Mouse (Mus musculus) MEL (cell line): Measurements from ENCODE around the gene Nfia. TPM values are rescaled to one million over a fixed set of nuclear protein-coding genes. Genes with fewer than 3 reads are reported as not detected.

Experiments used
- DNase-seq: peaks from one replicate; pipeline ENCODE4 v3.0.0; 2011; ENCODE audit warnings: low read depth, low spot score
- H3K27ac ChIP-seq: 2 replicates; pipeline ENCODE4 v1.5.1; 2012; ENCODE audit warnings: low read depth, mild to moderate bottlenecking, control low read depth, low read length, moderate library complexity; ENCODE audit not compliant: control insufficient read depth
- H3K27me3 ChIP-seq, 2 experiments: fragments of 150-350 bp in 1 of 2; sonication (generic) in 1 of 2; 2 replicates each; pipeline ENCODE4 v1.6.1; 2012; ENCODE audit warnings: low read length in 2 of 2, mild to moderate bottlenecking in 2 of 2, improper control_type of control experiment in 1 of 2, moderate library complexity in 1 of 2; ENCODE audit not compliant: insufficient read depth in 2 of 2, control insufficient read depth in 1 of 2
- H3K36me3 ChIP-seq, 2 experiments: 2 replicates each; pipeline ENCODE4 v1.6.1; 2012 to 2014; ENCODE audit warnings: low read length in 2 of 2, improper control_type of control experiment in 1 of 2, inconsistent platforms in 1 of 2, mild to moderate bottlenecking in 1 of 2; ENCODE audit not compliant: insufficient read depth in 2 of 2, control insufficient read depth in 1 of 2
- H3K4me1 ChIP-seq, 2 experiments: fragments of 150-350 bp in 1 of 2; sonication (generic) in 1 of 2; 2 replicates each; pipeline ENCODE4 v1.6.1; 2012; ENCODE audit warnings: low read length in 2 of 2, improper control_type of control experiment in 1 of 2, mild to moderate bottlenecking in 1 of 2; ENCODE audit not compliant: insufficient read depth in 2 of 2, control insufficient read depth in 1 of 2
- H3K4me3 ChIP-seq, 2 experiments: fragments of 150-350 bp in 1 of 2; sonication (generic) in 1 of 2; 2 replicates each; pipeline ENCODE4 v1.5.1; 2012; ENCODE audit warnings: low read depth in 2 of 2, low read length in 2 of 2, mild to moderate bottlenecking in 2 of 2, moderate library complexity in 2 of 2, control low read depth in 1 of 2, improper control_type of control experiment in 1 of 2; ENCODE audit not compliant: control insufficient read depth in 1 of 2, insufficient read depth in 1 of 2
- H3K79me2 ChIP-seq: 2 replicates; pipeline ENCODE4 v1.6.1; 2012; ENCODE audit warnings: mild to moderate bottlenecking, low read length, moderate library complexity; ENCODE audit not compliant: control insufficient read depth, poor library complexity, insufficient read depth
- H3K9ac ChIP-seq: 2 replicates; pipeline ENCODE4 v1.6.1; 2012; ENCODE audit warnings: low read depth, mild to moderate bottlenecking, control low read depth, low read length, moderate library complexity; ENCODE audit not compliant: control insufficient read depth, poor library complexity, severe bottlenecking
- H3K9me3 ChIP-seq: fragments of 150-350 bp; sonication (generic); replicated peaks from 2 replicates; pipeline ENCODE4 v1.6.1; 2012; ENCODE audit warnings: mild to moderate bottlenecking, low read length, improper control_type of control experiment, moderate library complexity; ENCODE audit not compliant: insufficient read depth
- CHD1 ChIP-seq: IDR thresholded peaks from 2 replicates; pipeline ENCODE4 v1.6.1; 2012; ENCODE audit warnings: low read depth, mild to moderate bottlenecking, inconsistent platforms, low read length, improper control_type of control experiment
- CHD2 ChIP-seq: IDR thresholded peaks from 2 replicates; pipeline ENCODE4 v1.6.1; 2011; ENCODE audit warnings: low read length, improper control_type of control experiment
- CTCF ChIP-seq, 3 experiments: IDR thresholded peaks in 2 of 3; conservative IDR thresholded peaks in 1 of 3; 2 replicates each; pipeline ENCODE4 v1.5.1; 2011 to 2012; ENCODE audit warnings: low read length in 3 of 3, low read depth in 2 of 3, mild to moderate bottlenecking in 2 of 3, improper control_type of control experiment in 1 of 3, inconsistent platforms in 1 of 3, mixed read lengths in 1 of 3, moderate library complexity in 1 of 3; ENCODE audit not compliant: control insufficient read depth in 1 of 3, insufficient read depth in 1 of 3, poor library complexity in 1 of 3, severe bottlenecking in 1 of 3
- EP300 ChIP-seq, 2 experiments: IDR thresholded peaks; 2 replicates each; pipeline ENCODE4 v1.6.1; 2011; ENCODE audit warnings: improper control_type of control experiment in 2 of 2, low read length in 2 of 2, low read depth in 1 of 2, mild to moderate bottlenecking in 1 of 2
- GABPA ChIP-seq: IDR thresholded peaks from 2 replicates; pipeline ENCODE4 v1.6.1; 2012; ENCODE audit warnings: low read depth, mild to moderate bottlenecking, inconsistent platforms, low read length, improper control_type of control experiment, moderate library complexity
- GATA1 ChIP-seq: IDR thresholded peaks from 2 replicates; pipeline ENCODE4 v1.6.1; 2011; ENCODE audit warnings: low read depth, low read length, improper control_type of control experiment
- JUND ChIP-seq: IDR thresholded peaks from 2 replicates; pipeline ENCODE4 v1.6.1; 2011; ENCODE audit warnings: low read depth, mild to moderate bottlenecking, improper control_type of control experiment, low read length
- MAFK ChIP-seq: IDR thresholded peaks from 2 replicates; pipeline ENCODE4 v1.6.1; 2011; ENCODE audit warnings: low read depth, mild to moderate bottlenecking, low read length, improper control_type of control experiment, borderline replicate concordance
- MAX ChIP-seq: IDR thresholded peaks from 2 replicates; pipeline ENCODE4 v1.6.1; 2011; ENCODE audit warnings: low read length, improper control_type of control experiment
- MYB ChIP-seq: IDR thresholded peaks from 2 replicates; pipeline ENCODE4 v1.6.1; 2011; ENCODE audit warnings: mild to moderate bottlenecking, low read depth, low read length, improper control_type of control experiment
- NELFE ChIP-seq: IDR thresholded peaks from 2 replicates; pipeline ENCODE4 v1.6.1; 2011; ENCODE audit warnings: low read depth, low read length, improper control_type of control experiment
- NRF1 ChIP-seq: IDR thresholded peaks from 2 replicates; pipeline ENCODE4 v1.6.1; 2014; ENCODE audit warnings: low read depth, mild to moderate bottlenecking, inconsistent platforms, low read length, improper control_type of control experiment, moderate library complexity; ENCODE audit not compliant: poor library complexity, insufficient read depth, severe bottlenecking
- POLR2A ChIP-seq, 2 experiments: IDR thresholded peaks; 2 replicates each; pipeline ENCODE4 v1.6.1; 2011 to 2012; ENCODE audit warnings: low read length in 2 of 2, mild to moderate bottlenecking in 2 of 2, control low read depth in 1 of 2, improper control_type of control experiment in 1 of 2, low read depth in 1 of 2, moderate library complexity in 1 of 2; ENCODE audit not compliant: control insufficient read depth in 1 of 2, insufficient read depth in 1 of 2, poor library complexity in 1 of 2
- POLR2AphosphoS2 ChIP-seq: IDR thresholded peaks from 2 replicates; pipeline ENCODE4 v1.6.1; 2011; ENCODE audit warnings: low read length, improper control_type of control experiment
- POLR2AphosphoS5 ChIP-seq: IDR thresholded peaks from 2 replicates; pipeline ENCODE4 v1.6.1; 2012; ENCODE audit warnings: low read depth, borderline replicate concordance, mild to moderate bottlenecking, inconsistent platforms, low read length, moderate library complexity, mixed read lengths
- RAD21 ChIP-seq: IDR thresholded peaks from 2 replicates; pipeline ENCODE4 v1.6.1; 2011; ENCODE audit warnings: mild to moderate bottlenecking, low read depth, low read length, improper control_type of control experiment
- TAL1 ChIP-seq: IDR thresholded peaks from 2 replicates; pipeline ENCODE4 v1.6.1; 2012; ENCODE audit warnings: mild to moderate bottlenecking, inconsistent platforms, low read length, moderate library complexity, mixed read lengths
- TBP ChIP-seq: IDR thresholded peaks from 2 replicates; pipeline ENCODE4 v1.8.0; 2011; ENCODE audit warnings: low read depth, low read length, improper control_type of control experiment
- USF2 ChIP-seq, 2 experiments: IDR thresholded peaks; 2 replicates each; pipeline ENCODE4 v1.6.1; 2011 to 2012; ENCODE audit warnings: improper control_type of control experiment in 2 of 2, low read length in 2 of 2, borderline replicate concordance in 1 of 2, inconsistent platforms in 1 of 2, low read depth in 1 of 2, mild to moderate bottlenecking in 1 of 2; ENCODE audit not compliant: insufficient read depth in 1 of 2
- ZC3H11A ChIP-seq: IDR thresholded peaks from 2 replicates; pipeline ENCODE4 v1.6.1; 2012; ENCODE audit warnings: low read depth, mild to moderate bottlenecking, inconsistent platforms, low read length, improper control_type of control experiment
- ZKSCAN1 ChIP-seq: IDR thresholded peaks from 2 replicates; pipeline ENCODE4 v1.6.1; 2012; ENCODE audit warnings: low read depth, mild to moderate bottlenecking, inconsistent platforms, low read length, improper control_type of control experiment, moderate library complexity
- ZMIZ1 ChIP-seq: IDR thresholded peaks from 2 replicates; pipeline ENCODE4 v1.6.1; 2012; ENCODE audit warnings: low read depth, mild to moderate bottlenecking, inconsistent platforms, low read length, improper control_type of control experiment, moderate library complexity
- ZNF384 ChIP-seq: IDR thresholded peaks from 2 replicates; pipeline ENCODE4 v1.6.1; 2012; ENCODE audit warnings: low read depth, mild to moderate bottlenecking, inconsistent platforms, low read length, improper control_type of control experiment
- polyA plus RNA-seq, 2 experiments: library from polyadenylated mRNA; stranded (reverse) in 1 of 2; unstranded in 1 of 2; fragments of >175 nt in 1 of 2; fragments of >200 nt in 1 of 2; gene quantifications; 2 replicates each; pipeline versions ENCODE4 v1.2.1 to v1.2.4; 2012; ENCODE audit warnings: low replicate concordance in 2 of 2, low read depth in 1 of 2; ENCODE audit not compliant: insufficient read length in 2 of 2, insufficient read depth in 1 of 2, missing spikeins in 1 of 2
- total RNA-seq: library from RNA; depleted of rRNA; stranded (reverse); fragments of 300-350 nt; gene quantifications from 2 replicates; pipeline ENCODE4 v1.2.3, GENCODE M21; 2012

The Nfia gene
- total and polyA plus RNA-seq, 3 experiments = 10.2 to 20.5 (median 13.4) TPM

GRCm38 (mm10) chr4:97831611-97832278 lies 59.2 kb downstream of the Nfia start (continued):
- TF ChIP-seq ZC3H11A (no peak), RAD21 (no peak), CTCF (IDR thresholded peaks at IDR 0.05 in 2 of 3, conservative IDR thresholded peaks at IDR 0.05 in 1 of 3; ENCODE audit: control insufficient read depth in 1 of 3, insufficient read depth in 1 of 3, low read depth in 2 of 3, low read length in 3 of 3, poor library complexity in 1 of 3, severe bottlenecking in 1 of 3) (no peak), NELFE (no peak; the same call in 1 of the 2 replicates), JUND (0 out of 2 replicates have a peak, but pooled peaks have one; percentile 31), GATA1 (peak; percentile 94), EP300 (IDR thresholded peaks at IDR 0.05; ENCODE audit: low read depth in 1 of 2, low read length in 2 of 2) (peak; percentile 91 to 95), POLR2AphosphoS2 (0 out of 2 replicates have a peak, but pooled peaks have one; percentile 34), ZNF384 (no peak), CHD1 (no peak; the same call in 1 of the 2 replicates), ZKSCAN1 (no peak), MAFK (no peak), POLR2AphosphoS5 (no peak), TAL1 (no peak), MYB (peak; percentile 89), NRF1 (no peak), USF2 (IDR thresholded peaks at IDR 0.05; ENCODE audit: borderline replicate concordance in 1 of 2, insufficient read depth in 1 of 2, low read depth in 1 of 2, low read length in 2 of 2) (no peak), POLR2A (IDR thresholded peaks at IDR 0.05; ENCODE audit: control insufficient read depth in 1 of 2, insufficient read depth in 1 of 2, low read depth in 1 of 2, low read length in 2 of 2, poor library complexity in 1 of 2) (peak in 1 of 2 experiments; percentile 52; a peak in 2 of 4 replicates), GABPA (peak; percentile 86), MAX (peak; percentile 52; the same call in 1 of the 2 replicates)

- H3K36me3 ChIP-seq = peaks cover 7 to 77% of the 10 kb centered on the region in 2 experiments
- no peaks in the 10 kb centered on the region for H3K27me3 ChIP-seq
- TF ChIP-seq MAX (no peak), CHD1 (peak; percentile 90; the same call in 1 of the 2 replicates), POLR2AphosphoS5 (no peak), POLR2AphosphoS2 (0 out of 2 replicates have a peak, but pooled peaks have one; percentile 11), TBP (0 out of 2 replicates have a peak, but pooled peaks have one; percentile 5), CHD2 (no peak), ZMIZ1 (peak; percentile 45; the same call in 1 of the 2 replicates)
- H3K4me1 ChIP-seq = peaks cover 33 to 35% of the 10 kb centered on the region in 2 experiments
- peak overlapping the region; percentile 35 for H3K9ac ChIP-seq
- no peak for DNase-seq
- peak overlapping the region; percentile 96 for H3K27ac ChIP-seq
- H3K79me2 ChIP-seq = peaks cover 60% of the 10 kb centered on the region
- peak overlapping the region; percentile 2 to 12; a peak in 3 of 4 replicates for H3K4me3 ChIP-seq
- no peaks in the 10 kb centered on the region for H3K9me3 ChIP-seq
These were observed 59.7 kb downstream of the Nfia start for GRCm38 (mm10) chr4:97832279-97832640.
